Mouse (Mus musculus) thymus, postnatal 0 days (tissue): ENCODE results near the gene Zfp59. TPM values are rescaled to one million over a fixed set of nuclear protein-coding genes. Genes with fewer than 3 reads are reported as not detected.
"Not testable (repeated sequence)": the region's sequence is repeated elsewhere in the genome, so short reads cannot be mapped to it uniquely, and the experiment has no call there.

Experiments
- DNase-seq: peaks from one replicate; pipeline ENCODE4 v3.0.0-alpha.2; 2015; ENCODE audit warnings: low spot score
- polyA plus RNA-seq: library from polyadenylated mRNA; unstranded; fragments of >200 nt; fragmentation: Nextera tagmentation; extraction: Ambion mirVana; gene quantifications from 2 replicates; pipeline ENCODE4 v1.2.1, GENCODE M21; 2015

The Zfp59 gene
- polyA plus RNA-seq: 4.3 and 4.7 TPM in 2 replicates

GRCm38 (mm10) chr7:27838323-27839249 lies at the start of gene Zfp59:
Zfp59 (plus strand) TSS chr7:27838607.
- DNase-seq: peak; percentile 84

GRCm38 (mm10) chr7:27789306-27789705 lies 49.1 kb upstream of the Zfp59 start:
- no peak for DNase-seq

GRCm38 (mm10) chr7:27793865-27794264 lies 44.5 kb upstream of the Zfp59 start:
- DNase-seq: not testable (repeated sequence)

- no peak for DNase-seq
These were observed 43.8 kb upstream of the Zfp59 start for GRCm38 (mm10) chr7:27794566-27794965.

- no peak for DNase-seq
These were observed 40.2 kb upstream of the Zfp59 start for GRCm38 (mm10) chr7:27797906-27798811.

GRCm38 (mm10) chr7:27801137-27801536 lies 37.3 kb upstream of the Zfp59 start:
- DNase-seq: no peak

- DNase-seq: no peak
These were observed 35.4 kb upstream of the Zfp59 start for GRCm38 (mm10) chr7:27802986-27803385.

GRCm38 (mm10) chr7:27804297-27805030 lies 33.9 kb upstream of the Zfp59 start:
- peak; percentile 72 for DNase-seq

- DNase-seq: not testable (repeated sequence)
These were observed 31.5 kb upstream of the Zfp59 start, which contains the start of gene Zfp626 for GRCm38 (mm10) chr7:27806896-27807295. Zfp626 (plus strand) TSS chr7:27807196.

GRCm38 (mm10) chr7:27807305-27807704 lies 31.1 kb upstream of the Zfp59 start:
- not testable (repeated sequence) for DNase-seq

- DNase-seq: no peak
These were observed 19.8 kb upstream of the Zfp59 start for GRCm38 (mm10) chr7:27818526-27819110.

GRCm38 (mm10) chr7:27822611-27823010 lies 15.8 kb upstream of the Zfp59 start:
- no peak for DNase-seq

- no peak for DNase-seq
These were observed 4.3 kb upstream of the Zfp59 start for GRCm38 (mm10) chr7:27834131-27834530.

GRCm38 (mm10) chr7:27837896-27838295 lies 511 bp upstream of the Zfp59 start:
- no peak for DNase-seq

- DNase-seq: no peak
These were observed 1.2 kb downstream of the Zfp59 start for GRCm38 (mm10) chr7:27839596-27839995.

- DNase-seq: no peak
These were observed 1.7 kb downstream of the Zfp59 start for GRCm38 (mm10) chr7:27840104-27840503.

- no peak for DNase-seq
These were observed 18.8 kb downstream of the Zfp59 start, which contains the start of gene Zfp607a for GRCm38 (mm10) chr7:27857227-27857626. Zfp607a (plus strand) TSS chr7:27857527.

GRCm38 (mm10) chr7:27859301-27860251 lies 21.2 kb downstream of the Zfp59 start:
- no peak for DNase-seq
